Mouse (Mus musculus) liver, embryonic 15.5 days (tissue): ENCODE data around the gene Tmem9. TPM values are rescaled to one million over a fixed set of nuclear protein-coding genes. Genes with fewer than 3 reads are reported as not detected.

Experiments
- ATAC-seq: fragments of 200-750 bp; cut with Nextera tagmentation; 2 replicates; pipeline ENCODE4 v1.8.0; 2017; ENCODE audit warnings: moderate number of reproducible peaks, mild to moderate bottlenecking, moderate library complexity; ENCODE audit not compliant: insufficient read depth
- H3K27ac ChIP-seq: fragments of 300-500 bp; sonication (generic); replicated peaks from 2 replicates; pipeline ENCODE4 v1.5.1; 2015; ENCODE audit warnings: mild to moderate bottlenecking, inconsistent platforms
- H3K27me3 ChIP-seq: fragments of 300-500 bp; sonication (generic); 2 replicates; pipeline ENCODE4 v1.6.1; 2015; ENCODE audit warnings: mild to moderate bottlenecking, inconsistent platforms
- H3K36me3 ChIP-seq: fragments of 300-500 bp; sonication (generic); replicated peaks from 2 replicates; pipeline ENCODE4 v1.6.1; 2015; ENCODE audit warnings: moderate library complexity, mild to moderate bottlenecking, inconsistent platforms
- H3K4me1 ChIP-seq: fragments of 300-500 bp; sonication (generic); replicated peaks from 2 replicates; pipeline ENCODE4 v1.6.1; 2015; ENCODE audit warnings: inconsistent platforms
- H3K4me2 ChIP-seq: fragments of 300-500 bp; sonication (generic); 2 replicates; pipeline ENCODE4 v1.6.1; 2015; ENCODE audit warnings: moderate library complexity, mild to moderate bottlenecking, inconsistent platforms
- H3K4me3 ChIP-seq: fragments of 300-500 bp; sonication (generic); replicated peaks from 2 replicates; pipeline ENCODE4 v1.5.1; 2015; ENCODE audit warnings: mild to moderate bottlenecking, inconsistent platforms
- H3K9ac ChIP-seq: fragments of 300-500 bp; sonication (generic); 2 replicates; pipeline ENCODE4 v1.6.1; 2015; ENCODE audit warnings: moderate library complexity, mild to moderate bottlenecking, inconsistent platforms
- H3K9me3 ChIP-seq: fragments of 300-500 bp; sonication (generic); replicated peaks from 2 replicates; pipeline ENCODE4 v1.6.1; 2016; ENCODE audit warnings: inconsistent platforms
- WGBS: fragments of 180-500 bp; shearing (Covaris S2); methylation state at CpG from one replicate; pipeline ENCODE4 v1.1.7; 2015; ENCODE audit warnings: mixed read lengths; ENCODE audit not compliant: insufficient replicate concordance; 5-methylcytosine and 5-hydroxymethylcytosine counted together
- polyA plus RNA-seq: library from polyadenylated mRNA; unstranded; fragments of >200 nt; fragmentation: Nextera tagmentation; extraction: Ambion mirVana; gene quantifications from 2 replicates; pipeline ENCODE4 v1.2.1, GENCODE M21; 2015

Gene Tmem9
- polyA plus RNA-seq = 81.4 and 95.3 TPM in 2 replicates

GRCm38 (mm10) chr1:136007211-136008158 is at the start of gene Tmem9:
Gene Tmem9 (plus strand): TSS chr1:136008150.
- ATAC-seq = peak; percentile 93
- Histone ChIP-seq H3K4me1 (peaks cover 51% of the 10 kb centered on the region), H3K4me2 (peak within 1 kb of the TSS; percentile 95), H3K27ac (peak within 1 kb of the TSS; percentile 73), H3K4me3 (peak within 1 kb of the TSS; percentile 66), H3K9me3 (no peaks in the 10 kb centered on the region), H3K27me3 (peaks cover 28% of the 10 kb centered on the region), H3K36me3 (no peaks in the 10 kb centered on the region), H3K9ac (peak within 1 kb of the TSS; percentile 71)
- 5% methylated on average over 37 of the region's 37 CpGs for WGBS

- ATAC-seq = no peak
- Histone ChIP-seq H3K36me3 (no peaks in the 10 kb centered on the region), H3K27me3 (peaks cover 69% of the 10 kb centered on the region), H3K4me3 (no peak overlapping the region), H3K9ac (no peak overlapping the region), H3K9me3 (no peaks in the 10 kb centered on the region), H3K27ac (no peak overlapping the region), H3K4me2 (no peak overlapping the region), H3K4me1 (no peaks in the 10 kb centered on the region)
- WGBS = 35% methylated on average over 4 of the region's 4 CpGs
These were observed 49.5 kb upstream of the Tmem9 start for GRCm38 (mm10) chr1:135958483-135958882.

GRCm38 (mm10) chr1:135963177-135963576 is 44.8 kb upstream of the Tmem9 start:
- Histone ChIP-seq H3K4me1 (no peaks in the 10 kb centered on the region), H3K4me2 (no peak overlapping the region), H3K9ac (no peak overlapping the region), H3K27ac (no peak overlapping the region), H3K4me3 (no peak overlapping the region), H3K9me3 (no peaks in the 10 kb centered on the region), H3K27me3 (peaks cover 80% of the 10 kb centered on the region), H3K36me3 (no peaks in the 10 kb centered on the region)
- WGBS = 35% methylated on average over 5 of the region's 5 CpGs
- ATAC-seq = no peak

GRCm38 (mm10) chr1:135964561-135964960 is 43.4 kb upstream of the Tmem9 start:
- no peaks in the 10 kb centered on the region for H3K36me3 ChIP-seq
- H3K27ac ChIP-seq = no peak overlapping the region
- no peak overlapping the region for H3K4me3 ChIP-seq
- H3K9ac ChIP-seq = no peak overlapping the region
- WGBS = 70% methylated on average over 11 of the region's 11 CpGs
- ATAC-seq = no peak
- peaks cover 78% of the 10 kb centered on the region for H3K27me3 ChIP-seq
- no peaks in the 10 kb centered on the region for H3K4me1 ChIP-seq
- no peaks in the 10 kb centered on the region for H3K9me3 ChIP-seq
- H3K4me2 ChIP-seq = no peak overlapping the region

- ATAC-seq = no peak
- Histone ChIP-seq H3K9ac (no peak overlapping the region), H3K4me2 (no peak overlapping the region), H3K36me3 (no peaks in the 10 kb centered on the region), H3K4me1 (no peaks in the 10 kb centered on the region), H3K27me3 (peaks cover 75% of the 10 kb centered on the region), H3K27ac (no peak overlapping the region), H3K9me3 (no peaks in the 10 kb centered on the region), H3K4me3 (no peak overlapping the region)
- 45% methylated on average over 4 of the region's 4 CpGs for WGBS
These were observed 40.2 kb upstream of the Tmem9 start for GRCm38 (mm10) chr1:135967739-135968138.

GRCm38 (mm10) chr1:135970486-135970885 is 37.5 kb upstream of the Tmem9 start:
- H3K4me3 ChIP-seq = no peak overlapping the region
- 42% methylated on average over 2 of the region's 2 CpGs for WGBS
- no peak overlapping the region for H3K4me2 ChIP-seq
- no peaks in the 10 kb centered on the region for H3K9me3 ChIP-seq
- no peaks in the 10 kb centered on the region for H3K4me1 ChIP-seq
- ATAC-seq = no peak
- peaks cover 58% of the 10 kb centered on the region for H3K27me3 ChIP-seq
- no peaks in the 10 kb centered on the region for H3K36me3 ChIP-seq
- no peak overlapping the region for H3K9ac ChIP-seq
- no peak overlapping the region for H3K27ac ChIP-seq

- no peaks in the 10 kb centered on the region for H3K36me3 ChIP-seq
- H3K27me3 ChIP-seq = peaks cover 47% of the 10 kb centered on the region
- no peak overlapping the region for H3K4me3 ChIP-seq
- no peaks in the 10 kb centered on the region for H3K4me1 ChIP-seq
- H3K4me2 ChIP-seq = no peak overlapping the region
- WGBS = 72% methylated on average over 3 of the region's 3 CpGs
- H3K9ac ChIP-seq = no peak overlapping the region
- H3K9me3 ChIP-seq = no peaks in the 10 kb centered on the region
- no peak for ATAC-seq
- H3K27ac ChIP-seq = no peak overlapping the region
These were observed 35.4 kb upstream of the Tmem9 start for GRCm38 (mm10) chr1:135972576-135972975.

- Histone ChIP-seq H3K27me3 (peaks cover 74% of the 10 kb centered on the region), H3K4me1 (no peaks in the 10 kb centered on the region), H3K4me2 (no peak overlapping the region), H3K9ac (no peak overlapping the region), H3K4me3 (no peak overlapping the region), H3K27ac (no peak overlapping the region), H3K9me3 (no peaks in the 10 kb centered on the region), H3K36me3 (no peaks in the 10 kb centered on the region)
- ATAC-seq = no peak
- 50% methylated on average over 5 of the region's 5 CpGs for WGBS
These were observed 23.8 kb upstream of the Tmem9 start for GRCm38 (mm10) chr1:135984105-135984504.

GRCm38 (mm10) chr1:135989876-135990275 is 18.1 kb upstream of the Tmem9 start:
- Histone ChIP-seq H3K27ac (no peak overlapping the region), H3K4me3 (no peak overlapping the region)

GRCm38 (mm10) chr1:135993470-135993869 is 14.5 kb upstream of the Tmem9 start:
- Histone ChIP-seq H3K27ac (no peak overlapping the region), H3K9me3 (no peaks in the 10 kb centered on the region), H3K9ac (no peak overlapping the region), H3K36me3 (no peaks in the 10 kb centered on the region), H3K4me1 (peaks cover 16% of the 10 kb centered on the region), H3K4me3 (no peak overlapping the region), H3K27me3 (peaks cover 56% of the 10 kb centered on the region), H3K4me2 (no peak overlapping the region)
- WGBS = 57% methylated on average over 4 of the region's 4 CpGs
- no peak for ATAC-seq

More at GRCm38 (mm10) chr1:135989876-135990275, 18.1 kb upstream of the Tmem9 start:
- Histone ChIP-seq H3K9ac (no peak overlapping the region), H3K36me3 (no peaks in the 10 kb centered on the region), H3K9me3 (no peaks in the 10 kb centered on the region), H3K27me3 (peaks cover 64% of the 10 kb centered on the region), H3K4me2 (no peak overlapping the region), H3K4me1 (peaks cover 5% of the 10 kb centered on the region)
- ATAC-seq = no peak

GRCm38 (mm10) chr1:135997537-135997936 is 10.4 kb upstream of the Tmem9 start:
- Histone ChIP-seq H3K9me3 (no peaks in the 10 kb centered on the region), H3K27me3 (peaks cover 60% of the 10 kb centered on the region), H3K4me1 (peaks cover 16% of the 10 kb centered on the region), H3K27ac (no peak overlapping the region), H3K9ac (no peak overlapping the region), H3K36me3 (no peaks in the 10 kb centered on the region), H3K4me3 (no peak overlapping the region), H3K4me2 (no peak overlapping the region)
- WGBS = 55% methylated on average over 7 of the region's 7 CpGs
- ATAC-seq = no peak
